Mouse (Mus musculus) heart, embryonic 13.5 days (tissue): Measurements from ENCODE around the gene Hpse. TPM values are rescaled to one million over a fixed set of nuclear protein-coding genes. Genes with fewer than 3 reads are reported as not detected.

Experiments
- ATAC-seq: fragments of 200-750 bp; cut with Nextera tagmentation; 2 replicates; pipeline ENCODE4 v1.8.0; 2017; ENCODE audit warnings: moderate TSS enrichment; ENCODE audit not compliant: insufficient number of reproducible peaks, low FRiP score, low TSS enrichment; ENCODE audit errors: extremely low read depth
- H3K27ac ChIP-seq: fragments of 300-500 bp; sonication (generic); replicated peaks from 2 replicates; pipeline ENCODE4 v1.5.1; 2015; ENCODE audit warnings: moderate library complexity, mild to moderate bottlenecking, inconsistent platforms
- H3K27me3 ChIP-seq: fragments of 300-500 bp; sonication (generic); replicated peaks from 2 replicates; pipeline ENCODE4 v1.6.1; 2015; ENCODE audit warnings: mild to moderate bottlenecking, inconsistent platforms
- H3K36me3 ChIP-seq: fragments of 300-500 bp; sonication (generic); 2 replicates; pipeline ENCODE4 v1.6.1; 2015; ENCODE audit warnings: mild to moderate bottlenecking, inconsistent platforms
- H3K4me1 ChIP-seq: fragments of 300-500 bp; sonication (generic); 2 replicates; pipeline ENCODE4 v1.6.1; 2015; ENCODE audit warnings: inconsistent platforms
- H3K4me2 ChIP-seq: fragments of 300-500 bp; sonication (generic); 2 replicates; pipeline ENCODE4 v1.6.1; 2015; ENCODE audit warnings: inconsistent platforms, mild to moderate bottlenecking, moderate library complexity
- H3K4me3 ChIP-seq: fragments of 300-500 bp; sonication (generic); 2 replicates; pipeline ENCODE4 v1.5.1; 2015; ENCODE audit warnings: moderate library complexity, mild to moderate bottlenecking, inconsistent platforms
- H3K9ac ChIP-seq: fragments of 300-500 bp; sonication (generic); 2 replicates; pipeline ENCODE4 v1.6.1; 2015; ENCODE audit warnings: inconsistent platforms, mild to moderate bottlenecking, moderate library complexity
- H3K9me3 ChIP-seq: fragments of 300-500 bp; sonication (generic); 2 replicates; pipeline ENCODE4 v1.6.1; 2016; ENCODE audit warnings: inconsistent platforms
- WGBS: fragments of 180-500 bp; shearing (Covaris S2); methylation state at CpG from one replicate; pipeline ENCODE4 v1.1.7; 2015; ENCODE audit warnings: mixed read lengths; 5-methylcytosine and 5-hydroxymethylcytosine counted together
- polyA plus RNA-seq: library from polyadenylated mRNA; unstranded; fragments of >200 nt; fragmentation: Nextera tagmentation; extraction: Ambion mirVana; gene quantifications from 2 replicates; pipeline ENCODE4 v1.2.1, GENCODE M21; 2015

Gene Hpse
- polyA plus RNA-seq, 1 experiment from 2014 or later, result 1.4 TPM

GRCm38 (mm10) chr5:100658460-100658859 lies 61.1 kb downstream of the Hpse start:
- peaks cover 91% of the 10 kb centered on the region for H3K36me3 ChIP-seq
- no peak overlapping the region for H3K4me2 ChIP-seq
- H3K9me3 ChIP-seq, result no peaks in the 10 kb centered on the region
- ATAC-seq, result no peak
- WGBS, result 78% methylated on average over 6 of the region's 6 CpGs
- no peaks in the 10 kb centered on the region for H3K4me1 ChIP-seq
- no peak overlapping the region for H3K27ac ChIP-seq
- H3K9ac ChIP-seq, result no peak overlapping the region
- H3K4me3 ChIP-seq, result no peak overlapping the region
- H3K27me3 ChIP-seq, result no peaks in the 10 kb centered on the region

- H3K27me3 ChIP-seq, result peaks cover 7% of the 10 kb centered on the region
- H3K9ac ChIP-seq, result no peak overlapping the region
- peaks cover 79% of the 10 kb centered on the region for H3K36me3 ChIP-seq
- H3K4me2 ChIP-seq, result no peak overlapping the region
- no peaks in the 10 kb centered on the region for H3K4me1 ChIP-seq
- H3K27ac ChIP-seq, result no peak overlapping the region
- WGBS, result 78% methylated on average over 6 of the region's 6 CpGs
- H3K4me3 ChIP-seq, result no peak overlapping the region
- ATAC-seq, result no peak
- H3K9me3 ChIP-seq, result no peaks in the 10 kb centered on the region
Observed at GRCm38 (mm10) chr5:100656352-100656751, 63.2 kb downstream of the Hpse start.

GRCm38 (mm10) chr5:100652327-100652726 lies 67.2 kb downstream of the Hpse start:
- Histone ChIP-seq H3K4me2 (no peak overlapping the region), H3K4me1 (peaks cover 17% of the 10 kb centered on the region), H3K36me3 (peaks cover 40% of the 10 kb centered on the region), H3K27ac (no peak overlapping the region), H3K27me3 (peaks cover 13% of the 10 kb centered on the region), H3K4me3 (no peak overlapping the region), H3K9ac (no peak overlapping the region), H3K9me3 (no peaks in the 10 kb centered on the region)
- 82% methylated on average over 9 of the region's 9 CpGs for WGBS
- no peak for ATAC-seq

- WGBS, result 75% methylated on average over 10 of the region's 10 CpGs
- Histone ChIP-seq H3K4me3 (no peak overlapping the region), H3K9me3 (no peaks in the 10 kb centered on the region), H3K4me2 (no peak overlapping the region), H3K4me1 (peaks cover 17% of the 10 kb centered on the region), H3K9ac (no peak overlapping the region), H3K27ac (no peak overlapping the region), H3K36me3 (peaks cover 33% of the 10 kb centered on the region), H3K27me3 (peaks cover 21% of the 10 kb centered on the region)
- no peak for ATAC-seq
Observed at GRCm38 (mm10) chr5:100651486-100651885, 68.0 kb downstream of the Hpse start.

GRCm38 (mm10) chr5:100650969-100651368 lies 68.5 kb downstream of the Hpse start:
- Histone ChIP-seq H3K9ac (no peak overlapping the region), H3K4me1 (peaks cover 17% of the 10 kb centered on the region), H3K27ac (no peak overlapping the region), H3K4me2 (no peak overlapping the region), H3K27me3 (peaks cover 26% of the 10 kb centered on the region), H3K36me3 (peaks cover 27% of the 10 kb centered on the region), H3K4me3 (no peak overlapping the region), H3K9me3 (no peaks in the 10 kb centered on the region)
- WGBS, result 83% methylated on average over 7 of the region's 7 CpGs
- no peak for ATAC-seq

GRCm38 (mm10) chr5:100648546-100648945 lies 71.0 kb downstream of the Hpse start:
- H3K27ac ChIP-seq, result no peak overlapping the region
- peaks cover 33% of the 10 kb centered on the region for H3K27me3 ChIP-seq
- peaks cover 27% of the 10 kb centered on the region for H3K4me1 ChIP-seq
- H3K4me2 ChIP-seq, result peak overlapping the region; percentile 60
- H3K4me3 ChIP-seq, result peak overlapping the region; percentile 27
- WGBS, result 12% methylated on average over 5 of the region's 6 CpGs
- no peaks in the 10 kb centered on the region for H3K9me3 ChIP-seq
- H3K9ac ChIP-seq, result no peak overlapping the region
- peaks cover 3% of the 10 kb centered on the region for H3K36me3 ChIP-seq
- no peak for ATAC-seq

GRCm38 (mm10) chr5:100648046-100648445 lies 71.5 kb downstream of the Hpse start:
- H3K9ac ChIP-seq, result no peak overlapping the region
- H3K9me3 ChIP-seq, result no peaks in the 10 kb centered on the region
- peak overlapping the region; percentile 27 for H3K4me3 ChIP-seq
- peaks cover 32% of the 10 kb centered on the region for H3K4me1 ChIP-seq
- ATAC-seq, result no peak
- H3K36me3 ChIP-seq, result no peaks in the 10 kb centered on the region
- peak overlapping the region; percentile 60 for H3K4me2 ChIP-seq
- H3K27ac ChIP-seq, result no peak overlapping the region
- WGBS, result 6% methylated on average over 10 of the region's 10 CpGs
- peaks cover 33% of the 10 kb centered on the region for H3K27me3 ChIP-seq

GRCm38 (mm10) chr5:100646558-100646957 lies 73.0 kb downstream of the Hpse start:
- no peak overlapping the region for H3K9ac ChIP-seq
- peaks cover 34% of the 10 kb centered on the region for H3K4me1 ChIP-seq
- no peak for ATAC-seq
- peaks cover 33% of the 10 kb centered on the region for H3K27me3 ChIP-seq
- no peak overlapping the region for H3K4me3 ChIP-seq
- no peaks in the 10 kb centered on the region for H3K9me3 ChIP-seq
- H3K36me3 ChIP-seq, result no peaks in the 10 kb centered on the region
- no peak overlapping the region for H3K4me2 ChIP-seq
- 77% methylated on average over 4 of the region's 4 CpGs for WGBS
- H3K27ac ChIP-seq, result no peak overlapping the region

- Histone ChIP-seq H3K4me3 (no peak overlapping the region), H3K27ac (peak overlapping the region; percentile 29)
- WGBS, result 11% methylated on average over 7 of the region's 7 CpGs
Observed at GRCm38 (mm10) chr5:100643991-100644535, 75.5 kb downstream of the Hpse start.

GRCm38 (mm10) chr5:100643253-100643990 lies 76.1 kb downstream of the Hpse start:
- Histone ChIP-seq H3K4me3 (no peak overlapping the region), H3K27me3 (peaks cover 28% of the 10 kb centered on the region), H3K4me2 (peak overlapping the region; percentile 42), H3K9ac (no peak overlapping the region), H3K27ac (peak overlapping the region; percentile 29), H3K36me3 (no peaks in the 10 kb centered on the region), H3K4me1 (peaks cover 27% of the 10 kb centered on the region), H3K9me3 (no peaks in the 10 kb centered on the region)
- 48% methylated on average over 12 of the region's 12 CpGs for WGBS
- 0 out of 2 replicates have a peak, but pooled peaks have one; percentile 37 for ATAC-seq

More at GRCm38 (mm10) chr5:100643991-100644535, 75.5 kb downstream of the Hpse start:
- H3K36me3 ChIP-seq, result no peaks in the 10 kb centered on the region
- H3K9me3 ChIP-seq, result no peaks in the 10 kb centered on the region
- ATAC-seq, result peak; percentile 14; the same call in 1 of the 2 replicates
- H3K9ac ChIP-seq, result no peak overlapping the region
- H3K4me2 ChIP-seq, result peak overlapping the region; percentile 42
- peaks cover 28% of the 10 kb centered on the region for H3K27me3 ChIP-seq
- peaks cover 33% of the 10 kb centered on the region for H3K4me1 ChIP-seq

GRCm38 (mm10) chr5:100642316-100642715 lies 77.2 kb downstream of the Hpse start:
- Histone ChIP-seq H3K27me3 (peaks cover 25% of the 10 kb centered on the region), H3K9me3 (no peaks in the 10 kb centered on the region), H3K36me3 (no peaks in the 10 kb centered on the region), H3K4me3 (no peak overlapping the region), H3K4me2 (no peak overlapping the region), H3K27ac (no peak overlapping the region), H3K9ac (no peak overlapping the region), H3K4me1 (peaks cover 22% of the 10 kb centered on the region)
- ATAC-seq, result no peak
- 92% methylated on average over 5 of the region's 5 CpGs for WGBS

GRCm38 (mm10) chr5:100638483-100638882 lies 81.0 kb downstream of the Hpse start:
- H3K4me3 ChIP-seq, result no peak overlapping the region
- H3K9ac ChIP-seq, result no peak overlapping the region
- H3K36me3 ChIP-seq, result no peaks in the 10 kb centered on the region
- H3K4me2 ChIP-seq, result no peak overlapping the region
- H3K9me3 ChIP-seq, result no peaks in the 10 kb centered on the region
- ATAC-seq, result no peak
- H3K27me3 ChIP-seq, result peaks cover 5% of the 10 kb centered on the region; the same call in 1 of the 2 replicates
- peaks cover 23% of the 10 kb centered on the region for H3K4me1 ChIP-seq
- no peak overlapping the region for H3K27ac ChIP-seq
- 52% methylated on average over 8 of the region's 8 CpGs for WGBS
